Mouse (Mus musculus): ENCODE results near the gene Nrarp. TPM values are rescaled to one million over a fixed set of nuclear protein-coding genes. Genes with fewer than 3 reads are reported as not detected.

Nrarp gene
- polyA plus RNA-seq, 1 experiment from 2014 or later, result 70.9 TPM

- Histone ChIP-seq H3K27ac (peak overlapping the region; percentile 96), H3K36me3 (no peaks in the 10 kb centered on the region), H3K9ac (peak overlapping the region; percentile 67), H3K4me3 (peak overlapping the region; percentile 45), H3K4me1 (peaks cover 39% of the 10 kb centered on the region), H3K4me2 (replicated peaks) (peak overlapping the region; percentile 68), H3K9me3 (replicated peaks) (no peaks in the 10 kb centered on the region), H3K27me3 (no peaks in the 10 kb centered on the region)
- WGBS, result under 1% methylated on average over 64 of the region's 64 CpGs
- ATAC-seq (ENCODE audit: low FRiP score), result peak; percentile 82
Measured at GRCm38 (mm10) chr2:25185625-25186574, 5.3 kb downstream of the Nrarp start.

GRCm38 (mm10) chr2:25186575-25186930, 6.0 kb downstream of the Nrarp start:
- Histone ChIP-seq H3K4me1 (peaks cover 39% of the 10 kb centered on the region), H3K36me3 (no peaks in the 10 kb centered on the region), H3K4me2 (replicated peaks) (peak overlapping the region; percentile 68), H3K9me3 (replicated peaks) (no peaks in the 10 kb centered on the region), H3K27ac (peak overlapping the region; percentile 96), H3K9ac (peak overlapping the region; percentile 67; the same call in 1 of the 2 replicates), H3K27me3 (no peaks in the 10 kb centered on the region), H3K4me3 (peak overlapping the region; percentile 45)
- 35% methylated on average over 5 of the region's 5 CpGs for WGBS
- no peak; the same call in 1 of the 2 replicates for ATAC-seq (ENCODE audit: low FRiP score)

DNA sequence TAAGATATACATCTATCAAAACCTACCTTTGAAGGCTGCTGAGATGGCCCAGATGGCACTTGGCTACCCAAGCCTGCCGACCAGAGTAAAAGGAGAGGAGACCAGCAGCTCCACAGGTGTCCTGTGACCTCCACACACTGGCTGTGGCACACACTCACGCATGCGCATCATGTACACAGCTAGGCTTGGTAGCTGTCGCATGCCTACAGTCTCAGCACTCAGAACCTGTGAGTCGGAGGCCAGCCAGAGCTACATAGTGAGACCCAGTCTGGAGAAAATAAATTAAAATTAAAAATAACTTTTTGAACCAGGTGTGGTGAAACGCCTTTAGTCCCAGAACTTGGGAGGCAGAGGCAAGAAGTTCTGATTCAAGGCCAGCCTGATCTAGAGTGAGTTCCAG, 7.3 kb downstream of the Nrarp start:
- no peaks in the 10 kb centered on the region for H3K27me3 ChIP-seq
- H3K36me3 ChIP-seq, result no peaks in the 10 kb centered on the region
- no peaks in the 10 kb centered on the region for H3K9me3 ChIP-seq (replicated peaks)
- ATAC-seq (ENCODE audit: low FRiP score), result no peak
- no peak overlapping the region for H3K4me2 ChIP-seq (replicated peaks)
- H3K9ac ChIP-seq, result no peak overlapping the region
- H3K4me3 ChIP-seq, result no peak overlapping the region
- no peak overlapping the region for H3K27ac ChIP-seq
- peaks cover 32% of the 10 kb centered on the region for H3K4me1 ChIP-seq
- WGBS, result 79% methylated on average over 6 of the region's 6 CpGs

- no peak overlapping the region for H3K4me3 ChIP-seq
- H3K36me3 ChIP-seq, result 0 out of 2 replicates have a peak, but pooled peaks cover 1% of the 10 kb centered on the region
- ATAC-seq (ENCODE audit: low FRiP score), result peak; percentile 69
- peaks cover 42% of the 10 kb centered on the region for H3K27me3 ChIP-seq
- H3K9ac ChIP-seq, result peak overlapping the region; percentile 13; the same call in 1 of the 2 replicates
- H3K4me1 ChIP-seq, result peaks cover 24% of the 10 kb centered on the region
- H3K4me2 ChIP-seq (replicated peaks), result no peak overlapping the region
- H3K9me3 ChIP-seq (replicated peaks), result no peaks in the 10 kb centered on the region
- H3K27ac ChIP-seq, result no peak overlapping the region
- WGBS, result 3% methylated on average over 6 of the region's 6 CpGs
Measured at GRCm38 (mm10) chr2:25193330-25193770, 12.8 kb downstream of the Nrarp start.

GRCm38 (mm10) chr2:25194006-25194405, 13.4 kb downstream of the Nrarp start:
- H3K4me3 ChIP-seq, result no peak overlapping the region
- H3K9ac ChIP-seq, result peak overlapping the region; percentile 13; the same call in 1 of the 2 replicates
- peaks cover 42% of the 10 kb centered on the region for H3K27me3 ChIP-seq
- H3K4me2 ChIP-seq (replicated peaks), result no peak overlapping the region
- no peak overlapping the region for H3K27ac ChIP-seq
- 77% methylated on average over 5 of the region's 5 CpGs for WGBS
- H3K4me1 ChIP-seq, result peaks cover 24% of the 10 kb centered on the region
- H3K9me3 ChIP-seq (replicated peaks), result no peaks in the 10 kb centered on the region
- ATAC-seq (ENCODE audit: low FRiP score), result peak; percentile 9; the same call in 1 of the 2 replicates
- H3K36me3 ChIP-seq, result 0 out of 2 replicates have a peak, but pooled peaks cover 5% of the 10 kb centered on the region

DNA sequence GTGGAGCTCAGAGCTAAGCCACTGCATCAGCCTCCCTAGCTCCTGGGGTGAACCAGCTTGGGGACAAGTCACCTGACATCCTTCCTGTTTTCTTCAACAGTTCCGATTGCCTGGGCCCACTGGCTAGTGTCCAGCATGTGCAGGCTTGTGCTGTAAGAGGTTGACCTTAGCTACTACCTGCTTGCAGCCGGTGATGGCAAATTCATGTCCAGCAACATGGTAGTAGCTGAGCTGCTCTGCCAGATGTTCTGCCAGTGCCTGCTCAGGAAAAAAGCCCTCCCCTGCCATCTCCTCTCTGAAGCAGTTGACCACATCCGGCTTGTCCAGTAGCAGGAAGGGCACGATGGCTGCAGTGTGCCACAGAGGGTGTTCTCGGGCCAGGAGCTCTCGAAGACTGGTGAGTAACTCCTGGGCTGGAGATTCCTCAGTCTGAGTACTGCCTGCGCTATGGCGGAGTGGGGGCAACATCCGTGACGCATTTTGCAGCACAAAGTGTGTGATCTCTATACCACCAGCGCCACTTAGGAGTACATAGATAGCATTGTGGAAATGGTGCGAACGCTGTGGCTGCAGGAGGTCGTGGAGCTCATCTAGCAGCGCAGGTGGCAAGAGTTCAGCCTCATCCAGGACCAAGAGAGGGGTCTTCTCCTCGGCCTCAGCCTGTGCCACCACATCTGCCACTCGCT, 14.1 kb downstream of the Nrarp start:
- Histone ChIP-seq H3K4me2 (replicated peaks) (0 out of 2 replicates have a peak overlapping the region, but pooled peaks have one; percentile 35), H3K9ac (no peak overlapping the region), H3K27me3 (peaks cover 42% of the 10 kb centered on the region), H3K9me3 (replicated peaks) (no peaks in the 10 kb centered on the region), H3K4me3 (no peak overlapping the region), H3K36me3 (peaks cover 11% of the 10 kb centered on the region), H3K4me1 (peaks cover 24% of the 10 kb centered on the region), H3K27ac (no peak overlapping the region)
- ATAC-seq (ENCODE audit: low FRiP score), result no peak
- 81% methylated on average over 17 of the region's 17 CpGs for WGBS

- WGBS, result 19% methylated on average over 55 of the region's 55 CpGs
- H3K9ac ChIP-seq, result no peak overlapping the region
- no peak for ATAC-seq (ENCODE audit: low FRiP score)
Measured at GRCm38 (mm10) chr2:25195211-25196156, 14.9 kb downstream of the Nrarp start.

DNA sequence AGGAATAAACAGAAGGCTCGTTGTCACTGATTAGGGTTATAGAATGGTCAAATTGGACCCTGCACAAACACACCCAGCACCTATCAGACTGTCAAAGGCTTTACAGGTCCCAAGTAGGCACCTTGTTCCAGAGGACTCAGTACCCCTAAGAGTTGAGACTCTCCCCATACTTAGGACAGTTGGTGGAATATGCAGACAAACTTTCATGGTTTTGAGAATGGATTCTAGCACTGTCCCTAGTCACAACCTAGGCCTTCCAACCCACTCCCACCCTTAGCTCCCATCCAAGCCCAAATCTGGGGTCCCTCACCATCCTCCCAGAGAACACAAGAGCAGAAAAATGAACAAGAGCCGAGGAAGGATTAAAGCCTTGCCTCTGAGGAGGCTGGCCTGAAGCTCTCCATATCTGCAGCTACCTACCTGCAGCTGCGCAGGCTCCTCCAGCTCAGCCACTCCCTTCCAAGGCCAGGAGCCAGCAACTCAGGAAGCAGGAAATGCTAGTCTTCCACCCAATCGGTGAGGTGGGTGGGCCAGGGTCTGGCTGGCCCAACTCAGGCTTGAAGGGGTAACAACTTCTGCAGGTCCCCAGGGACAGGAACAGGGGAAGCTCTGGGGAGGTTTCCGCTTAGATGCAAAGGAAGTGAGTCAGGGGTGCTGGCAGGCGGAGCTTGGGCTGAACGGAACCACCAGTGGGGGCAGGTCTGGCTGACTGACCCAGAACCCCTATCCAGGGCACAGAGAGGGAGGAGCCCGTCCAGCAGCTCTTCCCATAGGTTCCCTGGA, 15.8 kb downstream of the Nrarp start, which contains the start of gene Tor4a:
Gene Tor4a, minus strand, starts transcription at position 715 of the 783 bp plus-strand sequence.
- Histone ChIP-seq H3K4me1 (peaks cover 24% of the 10 kb centered on the region), H3K9me3 (replicated peaks) (no peaks in the 10 kb centered on the region), H3K27ac (no peak within 1 kb of the TSS), H3K36me3 (peaks cover 28% of the 10 kb centered on the region), H3K4me3 (no peak within 1 kb of the TSS), H3K4me2 (replicated peaks) (peak within 1 kb of the TSS; percentile 35), H3K27me3 (peaks cover 42% of the 10 kb centered on the region), H3K9ac (no peak within 1 kb of the TSS)
- no peak for ATAC-seq (ENCODE audit: low FRiP score)
- WGBS, result 10% methylated on average over 8 of the region's 8 CpGs

More at GRCm38 (mm10) chr2:25195211-25196156, 14.9 kb downstream of the Nrarp start:
- no peak overlapping the region for H3K27ac ChIP-seq
- peaks cover 24% of the 10 kb centered on the region for H3K4me1 ChIP-seq
- H3K4me2 ChIP-seq (replicated peaks), result peak overlapping the region; percentile 35
- peaks cover 19% of the 10 kb centered on the region for H3K36me3 ChIP-seq
- H3K27me3 ChIP-seq, result peaks cover 42% of the 10 kb centered on the region
- H3K4me3 ChIP-seq, result no peak overlapping the region
- no peaks in the 10 kb centered on the region for H3K9me3 ChIP-seq (replicated peaks)

DNA sequence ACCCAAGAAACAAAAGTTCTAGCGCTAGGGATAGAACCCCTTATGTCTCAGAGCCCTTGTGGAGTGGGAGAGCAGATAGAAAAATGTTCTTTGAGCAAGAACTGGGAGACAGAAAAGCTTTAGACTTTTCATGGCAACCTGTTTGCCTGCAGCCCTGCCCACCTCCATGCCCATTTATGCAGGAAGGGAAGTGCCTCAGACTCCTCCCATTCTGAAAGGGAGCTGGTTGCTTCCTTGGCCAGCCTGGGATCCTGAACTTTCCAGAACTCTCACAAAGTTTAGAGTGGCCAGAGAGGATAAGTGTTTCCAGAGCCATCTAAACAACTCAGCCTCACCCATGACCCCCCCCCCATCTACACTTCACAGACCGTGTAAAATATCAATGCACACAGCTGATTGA, 16.6 kb downstream of the Nrarp start:
- H3K9ac ChIP-seq, result no peak overlapping the region
- H3K9me3 ChIP-seq (replicated peaks), result no peaks in the 10 kb centered on the region
- no peak for ATAC-seq (ENCODE audit: low FRiP score)
- no peak overlapping the region for H3K27ac ChIP-seq
- no peak overlapping the region for H3K4me2 ChIP-seq (replicated peaks)
- peaks cover 24% of the 10 kb centered on the region for H3K4me1 ChIP-seq
- no peak overlapping the region for H3K4me3 ChIP-seq
- 37% methylated on average over 2 of the region's 2 CpGs for WGBS
- peaks cover 42% of the 10 kb centered on the region for H3K27me3 ChIP-seq
- H3K36me3 ChIP-seq, result peaks cover 35% of the 10 kb centered on the region

GRCm38 (mm10) chr2:25197946-25198345, 17.4 kb downstream of the Nrarp start:
- H3K27ac ChIP-seq, result no peak overlapping the region
- no peak overlapping the region for H3K9ac ChIP-seq
- H3K4me2 ChIP-seq (replicated peaks), result no peak overlapping the region
- H3K4me1 ChIP-seq, result peaks cover 24% of the 10 kb centered on the region
- H3K27me3 ChIP-seq, result peaks cover 42% of the 10 kb centered on the region
- no peak overlapping the region for H3K4me3 ChIP-seq
- no peaks in the 10 kb centered on the region for H3K9me3 ChIP-seq (replicated peaks)
- no peak for ATAC-seq (ENCODE audit: low FRiP score)
- peaks cover 43% of the 10 kb centered on the region for H3K36me3 ChIP-seq

- no peak for ATAC-seq (ENCODE audit: low FRiP score)
- Histone ChIP-seq H3K4me2 (replicated peaks) (no peak overlapping the region), H3K9ac (no peak overlapping the region), H3K4me3 (no peak overlapping the region), H3K9me3 (replicated peaks) (no peaks in the 10 kb centered on the region), H3K27me3 (peaks cover 21% of the 10 kb centered on the region), H3K27ac (no peak overlapping the region), H3K4me1 (peaks cover 10% of the 10 kb centered on the region; the same call in 1 of the 2 replicates), H3K36me3 (peaks cover 70% of the 10 kb centered on the region)
- 95% methylated on average over 2 of the region's 2 CpGs for WGBS
Measured at GRCm38 (mm10) chr2:25200631-25201030, 20.1 kb downstream of the Nrarp start.

Data from hindbrain, embryonic 12.5 days (tissue).